Mouse (Mus musculus): Measurements from ENCODE around the gene Gm18336.
"Not testable (repeated sequence)": the region's sequence is repeated elsewhere in the genome, so short reads cannot be mapped to it uniquely, and the experiment has no call there.

Gene Gm18336

GRCm38 (mm10) chrX:73398636-73399035 lies at the start of gene Gm18336:
TSS of gene Gm18336 (minus strand) at chrX:73398736.
- not testable (repeated sequence) for DNase-seq (ENCODE audit: low read depth, low spot score)

GRCm38 (mm10) chrX:73441428-73441827 lies 42.9 kb upstream of the Gm18336 start:
- no peak for DNase-seq (ENCODE audit: low read depth, low spot score)

- no peak for DNase-seq (ENCODE audit: low read depth, low spot score)
These were observed 36.7 kb upstream of the Gm18336 start, which contains the start of gene Trex2 for GRCm38 (mm10) chrX:73435252-73435651. TSS of gene Trex2 (minus strand) at chrX:73435344.

GRCm38 (mm10) chrX:73432850-73433249 lies 34.3 kb upstream of the Gm18336 start:
- no peak for DNase-seq (ENCODE audit: low read depth, low spot score)

GRCm38 (mm10) chrX:73430036-73430435 lies 31.5 kb upstream of the Gm18336 start:
- no peak for DNase-seq (ENCODE audit: low read depth, low spot score)

GRCm38 (mm10) chrX:73412767-73413166 lies 14.2 kb upstream of the Gm18336 start:
- no peak for DNase-seq (ENCODE audit: low read depth, low spot score)

- no peak for DNase-seq (ENCODE audit: low read depth, low spot score)
These were observed 12.5 kb upstream of the Gm18336 start, which contains the start of gene Zfp92 for GRCm38 (mm10) chrX:73410880-73411517. TSS of gene Zfp92 (plus strand) at chrX:73411096.

- no peak for DNase-seq (ENCODE audit: low read depth, low spot score)
These were observed 3.1 kb upstream of the Gm18336 start for GRCm38 (mm10) chrX:73401616-73402015.

- no peak for DNase-seq (ENCODE audit: low read depth, low spot score)
These were observed 2.4 kb upstream of the Gm18336 start for GRCm38 (mm10) chrX:73400951-73401350.

- no peak for DNase-seq (ENCODE audit: low read depth, low spot score)
These were observed 2.1 kb downstream of the Gm18336 start for GRCm38 (mm10) chrX:73396446-73396845.

- no peak for DNase-seq (ENCODE audit: low read depth, low spot score)
These were observed 7.1 kb downstream of the Gm18336 start for GRCm38 (mm10) chrX:73391481-73391880.

- no peak for DNase-seq (ENCODE audit: low read depth, low spot score)
These were observed 13.6 kb downstream of the Gm18336 start for GRCm38 (mm10) chrX:73384924-73385323.

- DNase-seq (ENCODE audit: low read depth, low spot score), result no peak
These were observed 14.1 kb downstream of the Gm18336 start for GRCm38 (mm10) chrX:73384419-73384818.

GRCm38 (mm10) chrX:73363291-73363690 lies 35.2 kb downstream of the Gm18336 start:
- DNase-seq (ENCODE audit: low read depth, low spot score), result no peak

- DNase-seq (ENCODE audit: low read depth, low spot score), result no peak
These were observed 41.8 kb downstream of the Gm18336 start for GRCm38 (mm10) chrX:73356719-73357118.

- no peak for DNase-seq (ENCODE audit: low read depth, low spot score)
These were observed 42.4 kb downstream of the Gm18336 start for GRCm38 (mm10) chrX:73356163-73356562.
